Mouse (Mus musculus) urinary bladder, postnatal 4 days (tissue): Measurements from ENCODE around the gene Mybpc2.

Source experiments
- DNase-seq, 2 experiments: peaks; one replicate each; pipeline ENCODE4 v3.0.0; 2021 to 2022; ENCODE audit warnings: low spot score in 2 of 2

The Mybpc2 gene

DNA sequence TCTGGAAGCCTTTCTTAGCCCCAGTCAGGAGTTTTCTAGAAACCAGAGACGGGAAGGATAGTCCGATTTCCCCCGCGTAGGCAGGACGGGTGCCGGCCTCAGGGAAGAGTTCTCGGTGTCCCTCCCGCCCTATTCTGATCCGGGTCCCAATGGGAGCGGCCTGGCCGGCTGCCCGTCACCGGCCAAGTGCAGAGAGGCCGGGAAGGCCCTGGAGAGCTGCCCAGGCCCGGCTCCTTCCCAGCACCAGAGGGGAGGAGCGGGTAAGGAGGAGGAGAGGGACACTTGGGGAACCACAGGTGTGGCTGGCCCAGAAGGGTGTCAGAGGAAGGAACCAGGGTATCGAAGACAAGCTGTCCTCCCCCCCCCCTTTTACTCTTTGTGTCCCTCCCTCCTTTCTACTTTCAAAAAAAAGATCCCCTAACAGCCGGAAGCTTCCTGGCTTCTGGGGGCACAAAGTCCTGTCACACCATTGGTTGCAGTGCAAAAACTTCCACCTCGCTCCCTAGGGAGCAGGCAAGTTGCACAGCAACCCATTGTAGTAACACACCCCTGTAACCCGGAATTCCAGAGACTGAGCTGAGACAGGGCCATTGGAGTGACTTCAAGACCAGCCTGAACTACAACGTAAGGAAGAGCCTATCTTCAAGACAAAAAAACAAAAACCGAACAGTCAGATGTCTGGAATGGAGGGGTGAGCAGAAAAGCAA lies 823 bp upstream of the Mybpc2 start:
- peak; percentile 78 to 81 for DNase-seq

DNA sequence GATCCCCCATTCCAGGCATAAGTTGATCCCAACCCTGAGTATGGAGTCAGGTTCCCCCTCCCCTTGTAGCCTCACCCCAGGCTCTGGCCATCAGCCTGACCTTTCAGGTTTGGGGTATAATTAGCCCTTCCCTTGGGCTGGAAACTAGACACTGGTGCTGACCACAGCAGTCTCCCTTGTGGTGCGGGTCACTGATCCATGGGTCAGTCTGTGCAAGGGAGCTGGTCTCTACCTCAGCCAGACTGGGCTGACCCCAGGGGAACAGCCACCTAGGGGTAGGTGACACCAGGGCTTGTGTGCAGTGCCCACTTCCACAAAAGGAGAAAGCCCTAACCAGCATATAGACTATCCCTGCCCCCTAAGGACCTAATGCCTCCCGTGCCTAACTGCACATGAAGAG lies 1.4 kb downstream of the Mybpc2 start:
- no peak for DNase-seq

DNA sequence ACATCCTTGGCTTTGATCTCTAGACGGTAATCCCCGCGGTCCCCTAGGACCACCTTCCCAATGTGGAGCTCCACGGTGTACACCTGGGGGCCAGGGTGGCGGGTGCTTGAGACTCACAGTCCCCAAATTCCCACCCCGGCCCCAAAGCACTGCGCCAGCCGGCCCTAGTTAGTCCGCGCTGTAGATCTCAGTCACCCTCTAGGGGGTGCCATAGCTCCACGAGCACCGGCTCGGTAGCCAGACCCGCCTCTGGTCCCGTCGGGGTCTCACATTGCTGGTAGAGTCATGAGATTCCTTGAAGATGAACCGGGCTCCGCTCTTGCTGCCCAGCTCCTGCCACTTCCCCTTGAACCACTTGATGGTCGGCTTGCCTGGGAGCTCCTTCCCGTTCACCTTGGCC lies 2.7 kb downstream of the Mybpc2 start:
- DNase-seq, result peak in 1 of 2 experiments; percentile 35

DNA sequence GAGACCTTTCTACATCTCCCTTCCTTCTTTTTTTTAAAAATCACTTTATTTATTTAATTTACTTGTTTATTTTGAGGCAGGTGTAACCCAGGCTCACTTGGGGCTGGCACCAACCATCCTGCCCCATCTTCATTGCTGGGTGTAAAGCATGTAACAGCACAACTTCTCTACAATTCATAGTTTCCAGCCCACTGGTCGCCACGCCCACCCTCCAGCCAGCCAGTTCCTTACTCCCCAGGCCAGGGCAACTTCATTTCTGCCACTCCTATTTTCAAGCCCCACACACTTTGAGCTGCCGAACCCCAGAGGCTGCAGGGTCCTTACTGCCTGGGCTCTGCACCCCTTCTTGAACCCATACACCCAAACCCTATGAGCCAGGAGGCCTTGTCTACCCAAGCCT lies 3.5 kb downstream of the Mybpc2 start:
- DNase-seq, result no peak

DNA sequence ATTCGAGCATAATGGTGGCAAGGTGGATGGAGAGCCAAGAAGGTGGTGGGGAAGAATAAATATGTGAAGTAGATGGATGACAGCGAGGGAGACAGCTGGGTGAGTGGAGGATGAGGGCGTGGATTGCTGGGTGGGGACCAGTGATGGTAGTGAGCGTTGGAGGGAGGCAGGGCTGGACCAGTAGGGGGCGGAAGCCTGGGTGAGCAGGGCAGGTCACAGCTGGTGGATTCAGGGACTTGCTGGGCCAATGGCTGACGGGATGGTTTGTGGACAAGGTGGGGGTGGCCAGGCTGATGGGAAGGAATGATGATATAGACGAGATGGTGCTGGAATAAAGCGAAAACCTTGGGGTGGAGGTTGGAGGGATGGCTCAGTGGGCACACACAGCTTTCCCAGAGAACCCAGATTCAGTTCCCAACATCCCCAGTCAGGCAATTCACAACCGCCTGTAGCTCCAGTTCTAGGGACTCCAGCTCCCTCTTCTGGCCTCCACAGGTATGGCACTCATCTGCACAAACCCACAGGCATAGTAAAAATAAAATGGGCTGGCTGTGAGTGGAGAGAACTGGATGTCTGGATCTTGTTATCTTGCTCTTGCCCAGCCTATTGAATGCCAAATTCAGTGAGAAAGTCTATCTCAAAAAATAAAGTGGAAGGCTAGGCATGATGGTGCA lies 5.1 kb downstream of the Mybpc2 start:
- DNase-seq, result no peak

DNA sequence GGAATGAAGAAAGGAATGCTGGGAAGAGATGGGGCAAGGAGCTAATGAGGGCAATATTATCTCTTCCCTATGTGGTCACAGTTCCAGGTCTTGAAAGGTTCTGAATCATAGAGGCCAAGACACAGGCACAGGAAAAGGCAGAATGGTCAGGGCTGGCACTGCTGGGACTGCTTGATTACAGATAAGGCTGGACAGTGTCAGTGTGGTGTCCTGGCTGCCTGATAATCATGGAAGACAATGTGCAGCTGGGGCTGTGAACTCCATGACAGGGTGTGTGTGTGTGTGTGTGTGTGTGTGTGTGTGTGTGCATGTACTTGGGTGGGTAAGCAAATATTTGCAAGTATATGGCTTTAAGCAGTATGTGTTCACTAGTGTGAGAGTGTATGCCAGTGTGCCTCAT lies 17.0 kb downstream of the Mybpc2 start:
- DNase-seq, result no peak

DNA sequence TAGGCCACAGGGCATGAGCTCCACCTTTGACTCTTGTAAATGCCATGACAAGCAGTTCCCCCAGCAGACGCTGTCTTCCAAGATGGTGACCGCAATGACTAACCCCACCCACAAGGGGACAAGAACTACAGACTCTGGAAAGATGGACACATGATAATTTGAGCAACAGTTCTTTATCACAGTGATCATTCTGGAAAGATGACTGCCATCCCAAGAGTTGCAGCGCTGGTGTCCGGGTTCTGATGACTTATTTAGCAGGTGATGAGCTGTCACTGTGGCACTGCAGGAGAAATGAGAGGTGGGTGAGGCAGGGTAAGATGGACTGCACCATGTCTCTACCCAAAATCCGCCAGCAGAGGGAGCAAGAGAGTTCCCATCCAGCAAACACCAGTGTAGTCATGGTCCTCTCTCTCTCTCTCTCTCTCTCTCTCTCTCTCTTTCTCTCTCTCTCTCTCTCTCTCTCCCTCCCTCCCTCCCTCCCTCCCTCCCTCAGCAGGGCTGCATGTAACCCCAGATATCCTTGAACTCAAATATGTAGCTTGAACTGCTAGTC lies 22.8 kb downstream of the Mybpc2 start:
- no peak for DNase-seq

DNA sequence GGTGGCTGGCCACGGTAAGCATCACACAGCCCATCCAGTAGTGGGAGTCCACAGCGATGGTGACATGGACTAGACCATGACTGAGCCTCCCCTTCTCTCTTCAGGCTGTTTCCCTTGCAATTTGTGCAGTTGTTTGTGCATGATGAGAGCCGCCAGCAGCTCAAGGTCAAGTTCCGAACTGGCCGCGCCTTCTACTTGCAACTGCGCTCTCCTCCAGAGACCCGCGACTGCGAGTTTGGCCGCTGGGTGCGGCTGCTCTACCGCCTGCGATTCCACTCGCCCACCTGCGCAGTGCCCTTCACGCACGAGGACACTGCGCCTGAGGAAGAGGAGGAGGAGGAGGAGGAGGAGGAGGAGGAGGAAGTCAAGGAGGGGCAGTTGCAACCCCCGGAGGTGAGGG lies 24.4 kb downstream of the Mybpc2 start:
- no peak for DNase-seq

DNA sequence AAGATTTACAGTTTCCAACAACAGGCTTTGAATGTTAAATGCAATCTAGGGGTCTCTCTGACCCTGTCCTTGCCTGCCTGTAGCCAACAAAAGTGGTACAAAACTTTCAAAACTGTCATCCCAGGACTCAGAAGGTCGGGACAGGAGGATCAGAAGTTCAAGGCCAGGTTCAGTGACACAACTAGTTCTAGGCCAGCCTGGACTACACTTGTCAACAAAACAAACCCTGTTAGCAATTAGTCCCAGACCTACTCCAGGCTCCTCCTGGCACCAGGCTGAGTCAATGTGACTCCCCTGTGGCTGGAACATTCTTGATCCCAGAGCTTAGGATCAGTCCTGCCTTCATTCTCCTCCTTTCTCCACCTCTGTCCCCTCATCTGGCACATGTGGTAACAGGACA lies 25.5 kb downstream of the Mybpc2 start:
- no peak for DNase-seq

DNA sequence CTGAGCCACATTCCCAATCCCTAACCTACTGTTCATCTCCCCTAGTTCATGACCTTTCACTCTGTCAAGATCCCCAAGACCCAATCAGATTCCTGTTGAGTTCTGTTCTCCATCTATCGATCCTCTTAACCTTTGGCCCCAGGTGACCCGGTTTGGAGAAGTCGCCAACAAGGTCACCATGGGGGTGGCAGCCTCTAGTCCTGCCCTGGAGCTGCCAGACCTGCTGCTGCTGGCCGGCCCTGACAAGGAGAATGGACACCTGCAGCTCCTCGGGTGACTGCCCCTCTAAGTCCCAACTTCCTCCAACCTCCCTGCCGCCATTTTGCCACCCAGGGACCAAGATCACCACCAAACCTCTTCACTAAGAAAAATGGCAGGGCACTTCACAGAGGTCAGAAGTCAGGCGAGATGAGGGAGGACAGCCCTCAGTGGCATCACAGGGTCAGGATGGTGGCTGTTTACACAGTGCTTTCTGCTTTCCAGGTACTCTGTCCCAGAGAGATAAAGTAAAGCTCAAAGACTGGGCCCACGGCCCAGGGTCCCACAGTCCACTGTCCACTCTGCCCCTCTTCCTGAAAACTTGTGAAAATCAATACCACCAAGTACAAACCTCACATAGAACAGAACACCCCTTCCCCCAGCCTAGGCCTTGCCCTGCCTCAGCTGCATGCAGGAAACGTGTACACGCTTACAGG lies 26.9 kb downstream of the Mybpc2 start:
- no peak for DNase-seq

DNA sequence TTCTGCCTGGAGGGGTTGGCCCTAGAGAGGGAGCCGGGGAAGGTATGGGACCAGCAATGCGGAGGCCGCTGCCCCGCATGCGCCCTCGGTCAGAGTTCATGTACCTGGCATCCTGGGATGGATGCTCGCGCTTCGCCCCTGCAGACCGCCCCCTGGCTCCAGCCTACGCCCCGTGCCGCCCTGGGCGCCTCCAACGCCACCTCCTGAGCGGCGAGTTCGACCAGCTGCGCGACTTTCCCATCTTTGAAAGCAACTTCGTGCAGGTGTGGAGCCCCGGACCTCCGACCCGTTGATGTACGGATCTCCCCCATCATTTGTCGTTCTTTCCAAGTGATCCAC lies 27.7 kb downstream of the Mybpc2 start:
- no peak for DNase-seq

DNA sequence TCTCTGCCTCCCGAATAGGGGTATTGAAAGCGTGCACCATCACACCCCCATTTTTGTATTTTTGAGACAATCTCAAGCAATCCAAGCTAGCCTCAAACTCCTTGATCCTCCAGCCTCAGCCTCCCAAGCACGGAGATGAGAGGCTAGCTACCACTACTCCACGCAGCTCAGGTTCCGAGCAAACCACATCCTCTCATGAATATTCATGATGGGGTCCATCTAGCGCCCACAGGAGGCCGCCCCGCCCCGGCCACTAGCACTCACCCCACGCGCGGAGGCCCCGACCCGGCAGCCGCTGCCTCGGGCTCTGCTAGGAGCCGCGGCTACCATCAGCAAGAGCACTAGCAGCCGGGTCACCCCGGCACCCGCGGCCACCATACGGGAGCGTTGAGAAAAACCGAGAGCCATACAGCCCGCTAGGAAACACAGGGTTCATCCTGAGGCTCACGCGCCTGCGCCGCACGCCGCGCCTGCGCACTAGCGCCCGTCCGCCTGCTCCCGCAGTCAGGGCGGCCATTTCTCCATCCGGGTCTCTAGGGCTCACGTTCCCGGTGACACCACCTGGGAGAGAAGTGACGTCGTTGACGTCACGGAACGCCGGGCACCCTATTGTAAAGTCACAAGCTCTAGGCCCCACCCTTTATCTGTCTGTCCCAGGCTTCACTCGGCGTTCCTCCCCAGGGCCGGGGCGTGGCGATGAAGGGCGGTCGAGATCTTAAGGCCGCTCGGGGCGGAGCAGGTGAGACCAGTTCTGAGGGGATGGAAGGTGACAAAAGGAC lies 28.3 kb downstream of the Mybpc2 start, which contains the start of the genes Emc10 and Fam71e1:
Gene Emc10, minus strand, starts transcription at position 538 of the 779 bp plus-strand sequence.
Gene Fam71e1, plus strand, starts transcription at position 590 of the 779 bp plus-strand sequence.
- peak; percentile 96 for DNase-seq

DNA sequence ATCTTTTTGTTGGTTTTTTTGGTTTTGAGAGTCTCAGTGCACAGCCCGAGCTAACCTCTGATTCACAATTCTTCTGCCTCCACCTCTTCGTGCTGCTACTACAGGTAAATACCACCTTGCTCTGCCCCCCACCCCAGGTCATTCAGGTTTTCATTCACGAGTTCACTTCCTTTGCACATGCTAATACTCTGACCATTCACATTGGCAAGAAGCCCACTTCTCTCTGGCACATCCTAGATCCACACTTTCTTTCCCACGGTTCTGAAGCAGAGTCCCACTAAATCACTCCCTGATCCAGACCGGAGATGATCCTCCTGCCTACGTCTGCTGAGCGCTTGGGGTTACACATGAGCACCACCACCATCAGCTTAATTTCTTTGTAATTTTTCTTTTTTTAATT lies 29.4 kb downstream of the Mybpc2 start:
- DNase-seq, result no peak

DNA sequence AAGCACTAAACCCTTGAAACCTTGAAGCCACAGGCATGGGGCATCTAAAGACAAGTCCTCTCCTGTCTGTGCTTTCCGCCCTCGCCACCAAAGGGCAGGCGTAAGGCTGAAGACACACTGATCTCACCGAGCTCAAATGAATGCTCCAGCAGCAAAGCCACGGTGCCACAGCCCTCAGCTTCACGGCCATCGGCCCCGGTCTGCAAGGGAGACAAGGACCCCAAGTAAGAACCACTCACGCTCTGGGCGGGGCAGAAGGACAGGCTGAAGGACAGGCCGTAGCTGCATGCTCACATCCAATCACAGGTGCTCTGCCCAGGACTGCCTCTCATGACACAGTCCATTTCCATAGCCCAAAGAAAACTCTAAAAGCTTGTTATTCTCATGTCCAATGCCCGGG lies 29.8 kb downstream of the Mybpc2 start:
- no peak for DNase-seq

DNA sequence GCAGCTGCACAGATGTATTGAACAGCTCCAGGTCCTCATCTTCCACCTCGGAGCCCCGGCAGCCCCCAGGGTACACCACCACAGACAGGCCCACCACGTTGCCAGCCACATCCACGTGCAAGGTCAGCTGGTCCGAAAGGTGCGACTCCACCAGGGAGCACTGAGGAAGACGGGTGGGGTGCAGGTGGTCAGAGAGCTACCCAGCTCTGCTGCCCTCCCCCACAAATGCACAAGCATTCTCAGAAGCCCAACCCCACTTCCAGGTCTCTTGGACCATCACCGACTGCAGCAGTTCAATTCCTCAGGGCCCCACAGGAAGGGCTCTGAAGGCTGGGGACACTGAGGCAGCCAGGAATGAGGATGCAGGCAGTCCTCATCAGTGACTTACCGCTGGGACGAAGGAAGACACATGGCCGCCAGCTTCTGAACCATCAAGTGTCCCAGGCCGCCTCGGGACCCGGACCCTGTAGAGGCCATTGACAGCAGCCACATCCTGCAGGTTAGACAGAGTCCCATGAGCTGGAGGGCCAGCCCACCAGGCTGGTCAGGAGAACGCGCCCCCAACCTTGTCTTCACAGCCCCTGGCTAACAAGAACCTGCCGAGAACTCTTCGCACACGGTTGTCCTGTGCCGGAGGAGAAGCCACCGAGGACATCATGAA lies 32.2 kb downstream of the Mybpc2 start:
- DNase-seq, result no peak

DNA sequence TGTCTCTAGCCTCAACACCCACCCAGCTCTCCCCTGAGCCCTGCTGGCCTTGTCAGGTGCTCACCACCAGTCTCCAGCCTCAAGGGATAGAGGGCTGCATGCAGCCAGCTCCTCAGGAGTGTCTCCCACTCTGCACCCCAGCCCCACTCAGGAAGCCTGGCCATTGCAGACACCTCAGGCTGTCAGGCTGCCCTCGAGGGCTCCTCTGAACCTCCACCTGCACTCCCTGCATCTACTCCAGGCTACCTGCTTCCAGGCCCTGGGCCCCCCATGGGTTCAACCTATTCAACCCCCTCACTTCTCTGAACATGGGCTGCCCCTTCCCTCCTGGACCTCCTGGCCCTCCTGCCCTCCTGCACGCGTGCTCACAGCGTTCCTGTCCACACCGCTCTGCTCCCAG lies 33.1 kb downstream of the Mybpc2 start:
- peak in 1 of 2 experiments; percentile 54 for DNase-seq

DNA sequence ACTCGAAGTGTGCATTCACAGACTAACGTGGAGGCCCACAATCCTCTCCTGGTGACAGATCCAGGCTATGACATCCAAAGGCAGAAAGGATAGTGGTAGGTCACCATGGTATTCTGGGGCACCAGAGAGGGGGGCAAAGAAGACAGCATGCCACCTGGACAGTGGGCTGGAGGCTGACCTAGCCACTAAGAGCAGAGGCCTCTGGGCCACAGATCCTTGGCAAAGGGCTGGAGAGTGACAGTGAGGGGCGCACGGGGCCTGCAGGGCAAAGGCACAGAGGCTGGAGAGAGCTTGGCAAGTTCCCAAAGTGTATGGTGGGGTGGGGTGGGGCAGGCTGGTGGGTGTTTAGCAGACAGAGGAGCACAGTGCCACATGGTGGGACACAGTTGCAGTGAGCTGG lies 34.2 kb downstream of the Mybpc2 start:
- DNase-seq, result peak; percentile 16 to 56

DNA sequence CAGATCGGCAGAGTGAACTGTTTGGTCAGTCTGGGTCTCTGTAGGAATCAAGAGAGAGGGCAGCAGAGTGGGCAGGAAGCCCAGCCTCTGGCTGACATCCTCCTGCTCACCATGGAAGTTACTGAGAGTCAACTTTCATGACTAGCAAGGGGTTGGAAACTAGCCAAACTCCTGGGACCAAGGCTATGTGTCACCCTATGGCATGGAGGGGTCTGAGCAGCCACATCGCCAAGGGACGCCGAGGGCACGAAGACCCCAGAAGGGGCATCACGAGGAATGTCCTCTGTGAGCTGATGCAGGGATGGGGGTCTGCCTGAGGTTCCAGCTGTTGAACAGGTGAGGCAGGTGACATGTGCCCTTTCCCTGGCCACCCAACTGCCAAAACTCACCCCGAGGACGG lies 35.9 kb downstream of the Mybpc2 start:
- DNase-seq, result peak in 1 of 2 experiments; percentile 53

DNA sequence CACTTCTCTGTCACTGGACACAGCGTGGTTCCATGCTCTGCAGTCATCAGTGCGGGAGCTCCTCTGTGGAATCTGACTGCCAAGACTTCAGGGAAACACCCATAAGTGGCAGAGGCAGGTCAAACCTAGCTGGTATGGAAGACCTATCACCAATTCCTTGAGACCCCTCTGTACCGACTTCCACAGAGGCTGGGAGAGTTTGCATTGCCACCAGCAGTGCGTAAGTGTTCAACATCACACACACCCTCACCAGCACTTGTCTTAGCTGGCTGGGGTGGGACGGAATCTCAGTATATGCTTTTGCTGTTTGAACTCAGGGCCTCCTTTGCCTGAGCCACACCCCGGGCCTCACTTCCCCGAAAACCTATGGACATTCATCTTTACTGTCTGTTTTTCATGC lies 36.5 kb downstream of the Mybpc2 start:
- DNase-seq, result peak; percentile 12 to 56

DNA sequence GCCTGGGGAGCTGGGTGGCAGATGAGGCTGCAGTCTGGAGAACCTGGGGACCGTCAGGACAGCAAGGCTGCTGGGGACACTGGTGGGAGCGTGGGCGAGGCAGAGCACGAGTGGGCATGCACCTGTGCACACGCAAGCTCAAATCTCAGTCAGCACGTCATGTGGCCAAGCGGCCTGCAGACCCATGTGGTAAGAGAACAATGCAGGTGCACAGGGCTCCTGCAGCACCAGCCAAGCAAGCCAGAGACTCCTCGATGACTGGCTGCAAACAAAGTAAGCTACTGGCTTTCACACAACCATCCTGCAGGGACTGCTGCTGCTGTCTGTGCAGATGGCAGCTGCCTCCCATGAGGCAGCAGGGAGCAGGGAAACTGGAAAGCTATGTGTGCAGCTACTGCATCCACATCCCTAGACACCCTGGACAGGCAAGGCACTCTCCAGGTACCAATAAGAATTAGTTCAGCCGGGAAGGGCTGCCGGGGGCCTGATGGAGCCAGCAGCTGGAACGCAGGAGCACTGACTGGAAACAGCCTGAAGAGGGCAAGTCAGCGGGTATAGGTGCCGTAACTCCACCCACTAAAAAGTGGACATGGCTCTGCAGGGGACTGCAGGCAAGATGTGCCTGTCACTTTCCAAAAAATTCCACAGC lies 37.4 kb downstream of the Mybpc2 start:
- DNase-seq, result peak; percentile 13 to 54
